Mouse (Mus musculus): Measurements from ENCODE around the gene Ing2.

The Ing2 gene

GRCm38 (mm10) chr8:47674140-47674776, 1.1 kb downstream of the Ing2 start:
- no peak for DNase-seq

DNA sequence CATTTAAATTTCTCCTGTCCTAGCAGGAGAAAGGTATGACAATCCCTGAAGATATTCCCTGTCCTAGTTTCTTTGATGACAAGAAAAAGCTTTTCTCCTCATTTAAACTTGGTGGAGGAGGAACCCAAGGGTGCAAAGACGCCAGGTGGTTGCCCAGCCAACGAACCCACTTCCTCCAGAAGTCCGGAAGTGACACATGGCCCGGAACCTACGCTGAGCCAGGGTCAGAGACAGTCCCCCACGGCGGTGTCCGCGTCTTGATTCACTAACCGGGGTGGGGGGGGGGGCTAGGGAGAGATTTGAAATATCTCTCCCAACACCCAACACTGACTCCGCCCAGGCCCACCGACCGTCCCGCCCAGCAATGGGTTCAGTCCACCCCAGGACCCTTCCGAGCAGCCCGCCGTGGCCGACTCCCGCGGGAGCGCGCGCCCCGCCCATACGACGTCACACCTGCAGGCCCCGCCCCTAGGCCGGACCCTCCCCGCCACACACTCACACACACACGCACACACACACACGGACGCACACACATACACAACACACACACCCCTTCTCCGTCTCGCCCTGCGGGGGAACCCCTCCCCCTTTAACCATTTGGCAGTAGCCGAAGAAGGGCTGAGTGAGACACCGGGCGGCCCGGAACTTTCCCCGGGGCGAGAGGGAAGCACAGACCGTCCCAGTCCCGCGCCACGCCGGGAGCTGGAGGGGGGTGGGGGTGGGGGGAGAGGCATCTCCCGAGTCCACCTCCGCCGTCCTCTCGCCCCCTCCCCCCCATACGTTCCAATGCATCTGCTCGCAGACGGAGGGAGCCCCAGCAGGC, 1.8 kb downstream of the Ing2 start:
- peak; percentile 84 for DNase-seq

GRCm38 (mm10) chr8:47664231-47664785, 11.0 kb downstream of the Ing2 start:
- no peak for DNase-seq

- DNase-seq = no peak
These were observed 12.2 kb downstream of the Ing2 start for GRCm38 (mm10) chr8:47663201-47663600.

DNA sequence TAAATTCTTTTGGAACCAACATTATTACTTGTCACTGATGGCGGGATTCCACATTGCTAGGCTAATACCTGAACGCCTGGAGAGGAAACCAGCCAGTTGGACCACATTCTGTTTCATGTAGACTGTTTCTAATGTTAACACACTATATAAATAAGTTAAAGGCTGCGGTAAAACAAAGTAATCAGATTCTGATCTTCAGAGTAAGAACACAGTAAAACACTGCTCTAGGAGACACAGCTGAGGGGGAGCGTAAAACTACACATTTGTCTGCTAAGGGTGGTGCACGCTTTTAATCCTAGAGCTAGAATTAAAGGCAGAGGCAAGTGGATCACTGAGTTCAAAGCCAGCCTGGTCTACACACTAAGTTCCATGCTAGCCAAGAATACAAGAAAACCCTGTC, 12.6 kb downstream of the Ing2 start:
- no peak for DNase-seq

DNA sequence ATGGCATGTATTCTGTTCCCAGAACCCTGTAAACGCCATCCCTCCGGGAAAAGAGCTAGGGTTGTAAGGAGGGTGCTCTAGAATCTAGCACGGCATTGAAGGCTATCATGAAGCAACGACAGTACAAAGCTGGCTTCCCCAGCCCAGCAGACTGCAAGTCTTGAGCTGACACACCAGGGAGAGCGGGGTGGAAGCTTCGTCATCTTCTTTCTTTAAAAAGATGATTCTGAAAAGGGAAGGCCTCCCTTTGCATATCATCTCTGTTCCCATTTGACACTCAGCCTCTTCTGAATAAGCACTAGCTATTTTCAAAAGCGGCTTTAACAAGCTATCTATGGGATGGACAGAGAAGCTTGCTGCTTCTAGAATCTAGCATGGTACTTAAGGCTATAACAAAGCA, 15.0 kb downstream of the Ing2 start:
- peak; percentile 59 for DNase-seq

GRCm38 (mm10) chr8:47659463-47659862, 15.9 kb downstream of the Ing2 start:
- no peak for DNase-seq

DNA sequence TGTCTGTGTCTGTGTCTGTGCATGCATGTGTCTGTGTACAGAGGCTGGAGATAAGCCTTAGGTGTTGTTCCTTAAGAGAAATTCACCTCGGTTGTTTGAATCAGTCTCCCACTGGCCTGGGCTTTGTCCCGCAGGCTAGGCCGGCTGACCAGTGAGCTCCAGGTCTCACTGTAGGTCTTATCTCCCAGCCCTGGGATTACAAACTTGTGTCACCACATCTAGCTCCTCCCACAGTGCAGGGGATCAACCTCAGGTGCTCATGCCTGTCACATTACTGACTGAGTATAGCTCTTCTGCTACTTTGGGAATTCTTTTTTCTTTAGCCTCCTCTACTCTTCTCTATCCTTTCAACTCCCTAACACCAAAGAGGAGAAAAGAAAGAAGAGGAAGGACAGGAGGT, 20.9 kb downstream of the Ing2 start:
- DNase-seq = no peak

DNA sequence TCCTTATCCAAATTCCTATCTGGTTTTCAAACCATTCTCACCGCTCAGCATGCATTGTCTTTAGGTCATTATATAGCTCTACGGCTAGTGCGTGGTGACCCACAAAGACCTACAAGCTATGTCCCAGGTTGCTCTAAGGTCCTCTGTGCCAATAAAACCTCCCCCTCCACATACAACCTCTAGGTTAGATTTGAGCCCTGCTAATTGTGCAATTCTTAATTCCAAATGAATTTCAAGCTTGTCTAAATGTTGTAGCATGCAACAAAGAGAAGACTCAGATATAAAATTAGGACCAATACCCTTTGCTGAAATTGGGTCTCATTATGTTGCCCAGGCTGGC, 22.6 kb downstream of the Ing2 start:
- no peak for DNase-seq

DNA sequence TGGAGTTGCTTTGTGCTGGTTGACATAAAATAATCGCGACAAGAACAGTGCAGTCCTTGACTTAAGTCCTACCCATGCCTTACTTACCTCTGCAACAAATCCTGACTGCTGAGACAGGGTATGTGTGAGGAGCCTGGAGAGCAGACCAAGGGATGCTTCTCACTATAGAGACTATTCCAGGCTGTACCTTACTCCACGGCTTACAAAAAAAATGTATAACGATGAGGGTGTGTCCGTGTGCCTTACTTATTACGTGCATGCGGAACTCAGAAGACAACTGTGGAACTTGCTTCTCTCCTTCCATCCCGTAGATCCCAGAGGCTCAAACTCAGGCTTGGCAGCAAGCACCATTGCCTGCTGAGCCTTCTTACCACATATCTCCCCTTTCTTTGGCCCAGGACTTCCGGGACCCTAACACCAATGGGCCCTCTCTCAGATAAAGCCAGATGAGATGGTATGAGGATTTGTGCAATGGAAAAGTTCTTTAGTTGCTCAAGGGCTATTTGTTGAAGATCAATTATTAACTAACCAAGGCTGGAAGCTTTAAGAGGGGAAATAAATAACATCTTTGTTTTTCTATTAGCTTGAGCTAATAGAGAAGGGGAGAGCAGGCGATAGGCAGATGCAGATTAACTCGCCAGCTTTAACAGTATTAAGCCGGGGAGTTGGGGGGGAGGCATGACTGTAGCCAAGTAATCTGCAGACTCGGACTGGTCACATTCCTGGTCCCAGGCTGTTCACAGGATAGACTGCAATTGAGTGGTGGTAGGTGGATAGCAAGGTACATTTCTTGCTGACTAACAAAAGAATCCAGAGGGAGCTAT, 23.2 kb downstream of the Ing2 start:
- no peak for DNase-seq

DNA sequence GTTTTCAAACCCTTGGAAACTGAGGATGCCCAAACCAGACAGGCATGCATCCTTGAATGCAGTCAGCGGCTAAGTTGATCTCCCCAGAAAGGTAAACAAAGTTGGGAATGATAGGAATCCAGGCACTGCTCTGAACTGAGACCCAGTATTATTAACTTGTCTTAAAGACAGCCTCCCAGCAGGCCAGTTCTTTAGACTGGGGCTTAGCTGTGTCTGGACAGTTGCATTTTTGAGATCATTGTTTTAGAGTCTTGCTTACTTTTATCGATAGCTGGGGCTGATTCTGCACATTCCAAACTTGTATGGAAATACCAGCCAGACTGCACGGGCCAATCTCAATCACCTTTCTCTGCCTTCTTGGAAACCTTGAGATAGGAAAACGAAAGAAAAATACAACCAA, 24.5 kb downstream of the Ing2 start:
- DNase-seq = no peak

DNA sequence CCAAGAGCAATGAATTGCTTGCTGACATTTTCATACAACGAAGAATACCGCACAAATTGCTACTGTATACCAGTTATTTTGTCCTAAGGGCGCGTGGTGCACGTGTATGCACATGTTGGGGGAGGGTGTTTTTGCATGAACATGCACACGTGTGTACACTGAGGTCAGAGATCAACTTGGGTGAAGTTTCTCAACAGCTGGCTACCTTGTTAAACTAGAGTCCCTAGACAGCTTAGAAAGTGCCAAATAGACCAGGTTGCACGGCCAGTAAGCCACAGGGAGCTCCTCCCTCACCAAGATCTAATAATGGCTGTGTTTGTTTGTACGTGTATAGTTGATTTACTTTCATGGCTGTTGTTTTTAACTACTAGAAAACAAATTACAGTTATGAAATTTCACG, 25.8 kb downstream of the Ing2 start:
- DNase-seq = no peak

- no peak for DNase-seq
These were observed 32.8 kb downstream of the Ing2 start for GRCm38 (mm10) chr8:47642514-47643064.

DNA sequence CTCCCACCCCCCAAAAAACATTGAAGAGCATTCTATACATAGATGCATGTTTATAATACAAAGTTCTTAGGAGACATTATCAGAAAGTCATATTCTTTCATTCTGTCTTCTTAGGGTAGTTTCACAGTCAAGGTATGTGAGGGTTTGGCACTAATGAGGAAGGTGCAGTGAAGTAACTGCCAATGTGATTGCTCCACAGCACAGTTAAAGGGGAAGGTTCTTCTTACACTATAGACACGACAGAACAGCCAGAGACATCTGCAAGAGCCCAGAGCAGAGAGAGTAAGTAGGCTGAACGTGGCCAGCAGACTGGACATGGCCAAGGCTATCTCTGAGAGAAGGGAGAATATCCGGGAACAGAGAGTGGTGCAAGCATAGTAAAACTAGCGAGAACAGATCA, 38.2 kb downstream of the Ing2 start:
- DNase-seq = no peak

- DNase-seq = no peak
These were observed 39.3 kb downstream of the Ing2 start for GRCm38 (mm10) chr8:47636032-47636431.

DNA sequence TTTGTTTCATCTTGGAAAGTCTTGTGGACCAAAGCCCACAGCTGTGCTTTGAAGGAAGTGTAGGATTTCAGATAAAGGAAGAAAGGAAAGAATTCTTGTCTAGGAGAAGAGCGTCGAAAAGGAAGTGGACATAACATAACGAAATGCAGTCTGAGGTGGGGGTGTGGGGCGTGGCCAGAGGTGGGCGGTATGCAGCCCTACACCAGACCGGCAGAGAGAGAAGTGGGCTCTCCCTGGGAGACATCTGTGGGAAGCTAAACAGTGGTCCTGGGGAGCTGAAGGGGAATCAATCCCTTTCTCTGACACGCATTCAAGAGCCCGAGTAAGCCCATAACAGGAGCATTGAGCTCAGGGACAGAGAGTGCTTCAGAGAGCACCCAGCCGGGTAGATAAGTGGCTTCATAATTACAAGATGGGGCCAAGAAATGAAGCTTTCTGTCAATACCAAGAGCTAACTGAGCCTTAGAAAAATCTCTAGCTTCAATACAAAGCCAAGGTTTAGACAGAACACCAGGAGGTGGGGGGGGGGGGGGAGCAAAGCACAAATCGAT, 40.5 kb downstream of the Ing2 start:
- no peak for DNase-seq

GRCm38 (mm10) chr8:47621144-47621543, 54.2 kb downstream of the Ing2 start:
- DNase-seq = no peak

Measured in right cerebral cortex, adult 18-20 months (tissue).